Mouse (Mus musculus): ENCODE data around the gene Megf8. TPM values are rescaled to one million over a fixed set of nuclear protein-coding genes. Genes with fewer than 3 reads are reported as not detected.
A peak's percentile ranks its signal among the peaks of the same experiment; 100 is the strongest.

The Megf8 gene
- total and polyA plus RNA-seq, 2 experiments, result 1.5 to 5.1 TPM

DNA sequence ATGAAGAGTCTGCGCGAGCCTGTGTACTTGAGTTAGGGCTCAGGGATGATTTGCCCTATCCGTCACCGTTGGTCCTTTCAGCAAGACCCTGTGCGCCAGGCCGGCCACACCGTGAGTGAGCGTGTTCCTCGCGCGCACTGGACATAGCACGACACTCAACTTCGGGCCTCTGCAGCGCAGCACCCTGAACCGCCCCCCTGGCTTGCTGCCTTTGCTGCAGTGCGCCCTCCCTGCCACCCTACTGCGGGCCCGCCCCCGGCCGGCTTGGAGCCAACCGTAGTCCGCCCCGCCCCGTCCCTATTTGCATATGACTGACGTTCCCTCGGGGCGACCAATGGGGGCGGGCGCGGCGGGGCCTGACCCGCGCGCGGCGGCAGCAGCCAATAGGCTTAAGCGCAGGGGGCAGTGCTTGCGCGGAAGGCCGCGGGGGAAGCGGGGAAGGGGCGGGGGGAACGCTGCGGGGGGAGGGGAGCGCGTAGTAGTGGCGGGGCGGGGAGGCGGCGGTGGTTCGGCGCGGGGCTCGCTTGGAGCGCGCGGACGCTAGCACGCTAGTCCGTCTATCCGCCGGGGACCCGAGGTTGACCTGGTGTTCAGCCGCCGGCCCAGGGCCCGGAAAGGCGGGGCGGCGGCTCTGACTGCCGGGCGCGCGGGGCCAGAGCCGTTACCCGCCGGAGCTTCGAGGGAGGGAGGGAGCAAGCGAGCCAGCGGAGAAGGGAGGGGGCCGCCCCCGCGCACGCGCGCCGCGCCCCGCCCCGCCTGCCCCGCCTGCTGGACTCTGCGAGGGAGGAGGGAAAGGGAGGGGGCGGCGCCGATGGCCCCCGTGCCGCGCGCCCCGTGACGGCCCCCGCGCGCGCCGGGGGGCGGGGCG, 35.0 kb upstream of the Megf8 start:
- TF ChIP-seq POLR2A (IDR thresholded peaks at IDR 0.05; ENCODE audit: extremely low read depth, insufficient read depth, low read length) (0 out of 2 replicates have a peak, but pooled peaks have one; percentile 34), CTCF (IDR thresholded peaks at IDR 0.05; ENCODE audit: low read depth, low read length) (0 out of 2 replicates have a peak, but pooled peaks have one; percentile 10)
- WGBS, result 2% methylated on average over 81 of the region's 108 CpGs
- peak overlapping the region; percentile 80 for H3K4me3 ChIP-seq (ENCODE audit: insufficient read depth, low read depth, low read length)
- H3K27ac ChIP-seq (replicated peaks; ENCODE audit: insufficient read depth, low read depth, low read length), result peak overlapping the region; percentile 95
- H3K27me3 ChIP-seq (ENCODE audit: control insufficient read depth, insufficient read depth, low read length), result no peaks in the 10 kb centered on the region
- peaks cover 7% of the 10 kb centered on the region; the same call in 1 of the 2 replicates for H3K79me2 ChIP-seq (ENCODE audit: control insufficient read depth, insufficient read depth, low read length)
- peaks cover 7% of the 10 kb centered on the region for H3K36me3 ChIP-seq (ENCODE audit: control insufficient read depth, insufficient read depth, low read length)
- H3K4me1 ChIP-seq (ENCODE audit: control insufficient read depth, insufficient read depth, low read length), result peaks cover 25% of the 10 kb centered on the region
- peak overlapping the region; percentile 94 for H3K9ac ChIP-seq (ENCODE audit: low read depth, low read length)
- peak; percentile 80 for DNase-seq (ENCODE audit: extremely low read depth, low read depth, low spot score)

DNA sequence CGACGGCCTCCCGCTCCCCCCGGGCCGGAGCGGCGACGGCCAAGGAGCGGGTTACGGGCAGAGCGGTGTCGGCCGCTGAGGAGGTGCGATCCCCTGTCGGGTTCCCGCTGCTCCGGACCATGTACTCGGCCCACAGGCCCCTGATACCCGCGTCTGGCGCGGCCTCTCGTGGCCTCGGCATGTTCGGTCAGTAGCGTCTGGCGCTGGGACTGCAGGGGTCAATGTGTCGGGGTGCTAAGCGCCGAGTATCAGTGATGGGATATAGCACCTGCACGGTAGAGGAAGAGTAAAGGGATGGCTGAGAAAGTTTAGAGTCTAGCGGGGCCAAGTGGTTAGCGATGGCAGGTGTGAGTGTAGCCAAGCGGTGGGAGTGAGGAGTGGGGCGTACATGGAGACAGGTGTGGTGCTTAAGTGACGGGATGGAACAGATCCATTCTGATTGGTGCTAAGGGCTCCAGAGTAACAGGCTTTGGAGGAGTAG, 34.2 kb upstream of the Megf8 start:
- Histone ChIP-seq H3K27ac (replicated peaks; ENCODE audit: insufficient read depth, low read depth, low read length) (0 out of 2 replicates have a peak overlapping the region, but pooled peaks have one; percentile 9), H3K27me3 (ENCODE audit: control insufficient read depth, insufficient read depth, low read length) (no peaks in the 10 kb centered on the region), H3K4me3 (ENCODE audit: insufficient read depth, low read depth, low read length) (peak overlapping the region; percentile 80), H3K9ac (ENCODE audit: low read depth, low read length) (peak overlapping the region; percentile 94), H3K79me2 (ENCODE audit: control insufficient read depth, insufficient read depth, low read length) (peaks cover 7% of the 10 kb centered on the region; the same call in 1 of the 2 replicates), H3K36me3 (ENCODE audit: control insufficient read depth, insufficient read depth, low read length) (peaks cover 9% of the 10 kb centered on the region), H3K4me1 (ENCODE audit: control insufficient read depth, insufficient read depth, low read length) (peaks cover 20% of the 10 kb centered on the region)
- no peak for DNase-seq (ENCODE audit: extremely low read depth, low read depth, low spot score)
- 2% methylated on average over 33 of the region's 36 CpGs for WGBS
- TF ChIP-seq POLR2A (IDR thresholded peaks at IDR 0.05; ENCODE audit: extremely low read depth, insufficient read depth, low read length), result no peak
- TF ChIP-seq CTCF (IDR thresholded peaks at IDR 0.05; ENCODE audit: low read depth, low read length), result no peak

DNA sequence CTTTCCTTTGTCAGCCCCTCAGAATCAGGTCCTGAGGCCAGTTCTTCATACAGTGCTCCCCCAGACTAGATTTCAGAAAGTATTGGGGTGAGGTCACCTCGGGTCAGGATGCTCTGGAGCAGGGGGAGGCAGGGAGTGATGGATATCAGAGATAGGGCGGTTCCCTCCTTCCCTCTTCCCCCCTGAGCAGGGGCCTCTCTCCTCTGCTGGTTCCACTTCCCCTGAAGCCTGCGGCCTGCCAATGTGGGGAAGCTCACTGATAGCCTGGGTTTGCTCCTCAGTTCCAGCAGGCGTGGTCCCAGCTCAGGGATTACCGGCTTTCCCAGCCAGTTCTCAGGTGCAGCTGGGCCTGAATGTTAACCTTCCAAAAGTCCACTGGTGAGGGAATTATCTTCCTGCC, 33.3 kb upstream of the Megf8 start:
- Histone ChIP-seq H3K4me1 (ENCODE audit: control insufficient read depth, insufficient read depth, low read length) (peaks cover 18% of the 10 kb centered on the region), H3K27ac (replicated peaks; ENCODE audit: insufficient read depth, low read depth, low read length) (no peak overlapping the region), H3K79me2 (ENCODE audit: control insufficient read depth, insufficient read depth, low read length) (peaks cover 7% of the 10 kb centered on the region; the same call in 1 of the 2 replicates), H3K36me3 (ENCODE audit: control insufficient read depth, insufficient read depth, low read length) (peaks cover 9% of the 10 kb centered on the region), H3K4me3 (ENCODE audit: insufficient read depth, low read depth, low read length) (no peak overlapping the region), H3K9ac (ENCODE audit: low read depth, low read length) (no peak overlapping the region), H3K27me3 (ENCODE audit: control insufficient read depth, insufficient read depth, low read length) (no peaks in the 10 kb centered on the region)
- TF ChIP-seq CTCF (IDR thresholded peaks at IDR 0.05; ENCODE audit: low read depth, low read length) (no peak), POLR2A (IDR thresholded peaks at IDR 0.05; ENCODE audit: extremely low read depth, insufficient read depth, low read length) (no peak)
- WGBS, result 67% methylated on average over 5 of the region's 5 CpGs
- no peak for DNase-seq (ENCODE audit: extremely low read depth, low read depth, low spot score)

DNA sequence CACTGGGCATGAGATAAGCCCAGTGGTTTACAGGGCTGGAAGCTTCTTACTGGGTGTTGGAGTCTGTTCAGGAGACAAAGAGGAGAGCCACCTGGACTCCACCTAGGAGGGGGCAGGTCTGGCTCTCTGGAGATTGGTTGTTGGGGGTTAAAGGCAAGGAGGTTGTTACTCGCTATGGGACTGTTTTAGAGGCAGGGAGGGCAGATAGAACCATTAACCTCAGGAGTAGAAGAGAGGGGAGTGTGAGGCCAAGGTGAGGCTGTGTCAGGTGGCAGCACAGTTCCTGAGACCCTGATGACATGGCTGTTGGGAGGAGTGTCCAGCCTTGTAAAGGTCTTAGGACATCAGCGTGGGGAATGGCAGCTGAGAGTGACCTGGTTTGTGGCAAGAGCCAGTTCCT, 32.8 kb upstream of the Megf8 start:
- DNase-seq (ENCODE audit: extremely low read depth, low read depth, low spot score), result no peak
- Histone ChIP-seq H3K27me3 (ENCODE audit: control insufficient read depth, insufficient read depth, low read length) (no peaks in the 10 kb centered on the region), H3K79me2 (ENCODE audit: control insufficient read depth, insufficient read depth, low read length) (peaks cover 7% of the 10 kb centered on the region; the same call in 1 of the 2 replicates), H3K9ac (ENCODE audit: low read depth, low read length) (no peak overlapping the region), H3K4me1 (ENCODE audit: control insufficient read depth, insufficient read depth, low read length) (peaks cover 18% of the 10 kb centered on the region), H3K4me3 (ENCODE audit: insufficient read depth, low read depth, low read length) (no peak overlapping the region), H3K27ac (replicated peaks; ENCODE audit: insufficient read depth, low read depth, low read length) (no peak overlapping the region), H3K36me3 (ENCODE audit: control insufficient read depth, insufficient read depth, low read length) (peaks cover 11% of the 10 kb centered on the region)
- no peak for TF ChIP-seq POLR2A (IDR thresholded peaks at IDR 0.05; ENCODE audit: extremely low read depth, insufficient read depth, low read length)
- no peak for TF ChIP-seq CTCF (IDR thresholded peaks at IDR 0.05; ENCODE audit: low read depth, low read length)
- WGBS, result 76% methylated on average over 2 of the region's 2 CpGs

DNA sequence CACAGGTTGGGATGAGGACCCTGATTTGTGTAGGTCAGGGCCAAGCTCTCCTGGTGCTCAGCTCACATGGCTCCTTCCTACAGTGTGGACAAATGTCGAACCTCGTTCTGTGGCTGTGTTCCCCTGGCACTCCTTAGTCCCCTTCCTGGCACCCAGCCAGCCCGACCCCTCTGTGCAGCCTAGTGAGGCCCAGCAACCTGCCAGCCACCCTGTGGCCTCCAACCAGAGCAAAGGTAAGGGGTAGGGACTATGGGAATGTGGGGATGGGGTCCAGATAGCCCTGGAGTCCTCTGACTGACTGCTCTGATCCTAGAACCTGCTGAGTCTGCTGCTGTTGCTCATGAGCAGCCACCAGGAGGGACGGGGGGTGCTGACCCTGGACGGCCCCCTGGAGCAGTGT, 32.2 kb upstream of the Megf8 start:
- peaks cover 14% of the 10 kb centered on the region for H3K4me1 ChIP-seq (ENCODE audit: control insufficient read depth, insufficient read depth, low read length)
- H3K9ac ChIP-seq (ENCODE audit: low read depth, low read length), result no peak overlapping the region
- H3K4me3 ChIP-seq (ENCODE audit: insufficient read depth, low read depth, low read length), result no peak overlapping the region
- TF ChIP-seq POLR2A (IDR thresholded peaks at IDR 0.05; ENCODE audit: extremely low read depth, insufficient read depth, low read length) (no peak), CTCF (IDR thresholded peaks at IDR 0.05; ENCODE audit: low read depth, low read length) (no peak)
- peaks cover 11% of the 10 kb centered on the region for H3K36me3 ChIP-seq (ENCODE audit: control insufficient read depth, insufficient read depth, low read length)
- 71% methylated on average over 5 of the region's 5 CpGs for WGBS
- H3K27me3 ChIP-seq (ENCODE audit: control insufficient read depth, insufficient read depth, low read length), result no peaks in the 10 kb centered on the region
- peaks cover 4% of the 10 kb centered on the region; the same call in 1 of the 2 replicates for H3K79me2 ChIP-seq (ENCODE audit: control insufficient read depth, insufficient read depth, low read length)
- no peak overlapping the region for H3K27ac ChIP-seq (replicated peaks; ENCODE audit: insufficient read depth, low read depth, low read length)
- no peak for DNase-seq (ENCODE audit: extremely low read depth, low read depth, low spot score)
